Mouse (Mus musculus): ENCODE results near the gene Olfr11. TPM values are rescaled to one million over a fixed set of nuclear protein-coding genes. Genes with fewer than 3 reads are reported as not detected.

Gene Olfr11
- not detected for total RNA-seq (2022)

GRCm38 (mm10) chr13:21642418-21642817, at the start of gene Olfr11:
Olfr11 (minus strand) TSS chr13:21642518.
- no peak for DNase-seq (ENCODE audit: low spot score)

- DNase-seq (ENCODE audit: low spot score), result no peak
Measured at GRCm38 (mm10) chr13:21677305-21677704, 35.0 kb upstream of the Olfr11 start, which contains the start of gene Olfr1360. Olfr1360 (minus strand) TSS chr13:21677405.

- DNase-seq (ENCODE audit: low spot score), result no peak
Measured at GRCm38 (mm10) chr13:21663286-21663685, 21.0 kb upstream of the Olfr11 start, which contains the start of gene Olfr1361. Olfr1361 (minus strand) TSS chr13:21663386.

- no peak for DNase-seq (ENCODE audit: low spot score)
Measured at GRCm38 (mm10) chr13:21613922-21614321, 28.4 kb downstream of the Olfr11 start, which contains the start of gene Olfr1362. Olfr1362 (minus strand) TSS chr13:21614022.

GRCm38 (mm10) chr13:21591618-21592017, 50.7 kb downstream of the Olfr11 start:
- DNase-seq (ENCODE audit: low spot score), result no peak

Other genes starting within 250 kb of the Olfr11 start
- gene Zkscan3, start 239.8 kb downstream of the Olfr11 start, total RNA-seq (2022), result 10 to 100 TPM; 24.4 to 26.7 (median 26.1) TPM
- under 1 TPM; 0.30 to 0.50 (median 0.35) TPM for gene Pgbd1, start 201.5 kb downstream of the Olfr11 start, total RNA-seq (2022)
- 10 to 100 TPM; 20.5 to 25.0 (median 21.7) TPM for gene Zscan26, start 188.8 kb downstream of the Olfr11 start, total RNA-seq (2022)
- gene Nkapl, start 174.0 kb downstream of the Olfr11 start, total RNA-seq (2022), result 1 to 10 TPM in 1 of 4 experiments, under 1 TPM in 3; 0.17 to 1.1 (median 0.41) TPM
- gene Zkscan4, start 163.6 kb downstream of the Olfr11 start, total RNA-seq (2022), result 1 to 10 TPM; 1.0 to 1.5 (median 1.1) TPM
- gene Gm10065, start 163.1 kb downstream of the Olfr11 start, total RNA-seq (2022), result not detected
- 10 to 100 TPM; 24.1 to 26.8 (median 25.8) TPM for gene AK157302, start 147.3 kb downstream of the Olfr11 start, total RNA-seq (2022)
- 100 to 1,000 TPM; 207 to 244 (median 213) TPM for gene Gm11273, start 141.1 kb downstream of the Olfr11 start, total RNA-seq (2022)
- 10 to 100 TPM; 10.5 to 13.0 (median 10.8) TPM for gene Zkscan8, start 111.4 kb downstream of the Olfr11 start, total RNA-seq (2022)
- not detected for gene Olfr1366, start 99.7 kb downstream of the Olfr11 start, total RNA-seq (2022)
- not detected for gene Olfr1535, start 82.6 kb downstream of the Olfr11 start, total RNA-seq (2022)
- not detected for gene Olfr1364, start 60.8 kb downstream of the Olfr11 start, total RNA-seq (2022)
- gene Olfr1362, start 28.5 kb downstream of the Olfr11 start, total RNA-seq (2022), result not detected
- gene Olfr1361, start 20.9 kb upstream of the Olfr11 start, total RNA-seq (2022), result not detected
- not detected for gene Olfr1360, start 34.9 kb upstream of the Olfr11 start, total RNA-seq (2022)
- not detected for gene Olfr1359, start 55.6 kb upstream of the Olfr11 start, total RNA-seq (2022)
- 10 to 100 TPM in 1 of 4 experiments, 1 to 10 TPM in 3; 5.4 to 11.8 (median 8.0) TPM for gene Hist1h2bl, start 73.6 kb upstream of the Olfr11 start, total RNA-seq (2022)
- 10 to 100 TPM in 2 of 4 experiments, 1 to 10 TPM in 1, not detected in 1; 1.1 to 17.1 (median 12.1) TPM for gene Hist1h2ai, start 73.9 kb upstream of the Olfr11 start, total RNA-seq (2022)
- gene Hist1h3h, start 75.1 kb upstream of the Olfr11 start, total RNA-seq (2022), result 10 to 100 TPM in 2 of 4 experiments, 1 to 10 TPM in 2; 5.0 to 19.2 (median 10.1) TPM
- gene Hist1h2bm, start 79.5 kb upstream of the Olfr11 start, total RNA-seq (2022), result 1 to 10 TPM in 2 of 4 experiments, under 1 TPM in 1, not detected in 1; 0.94 to 3.0 (median 1.8) TPM
- 1 to 10 TPM; 1.4 to 4.4 (median 4.0) TPM for gene Hist1h4j, start 92.5 kb upstream of the Olfr11 start, total RNA-seq (2022)
- gene Hist1h4k, start 108.0 kb upstream of the Olfr11 start, total RNA-seq (2022), result 10 to 100 TPM; 26.9 to 29.6 (median 28.6) TPM
- 1 to 10 TPM in 3 of 4 experiments, not detected in 1; 1.5 to 4.4 (median 2.0) TPM for gene Hist1h2ak, start 111.3 kb upstream of the Olfr11 start, total RNA-seq (2022)
- 1 to 10 TPM; 2.0 to 7.1 (median 4.3) TPM for gene Hist1h2bn, start 111.6 kb upstream of the Olfr11 start, total RNA-seq (2022)
- 1 to 10 TPM in 3 of 4 experiments, under 1 TPM in 1; 0.62 to 4.7 (median 2.5) TPM for gene Hist1h1b, start 138.1 kb upstream of the Olfr11 start, total RNA-seq (2022)
- gene Hist1h3i, start 140.9 kb upstream of the Olfr11 start, total RNA-seq (2022), result 10 to 100 TPM in 1 of 4 experiments, 1 to 10 TPM in 3; 6.6 to 10.5 (median 8.8) TPM
- gene Hist1h2an, start 144.7 kb upstream of the Olfr11 start, total RNA-seq (2022), result 1 to 10 TPM in 1 of 4 experiments, not detected in 3; 1.1 TPM
- gene Hist1h2bp, start 144.9 kb upstream of the Olfr11 start, total RNA-seq (2022), result 1 to 10 TPM in 3 of 4 experiments, under 1 TPM in 1; 0.81 to 6.2 (median 1.3) TPM
- gene Hist1h2bq, start 167.7 kb upstream of the Olfr11 start, total RNA-seq (2022), result 10 to 100 TPM; 25.7 to 37.7 (median 29.1) TPM
- 10 to 100 TPM in 1 of 4 experiments, not detected in 3; 16.3 TPM for gene Hist1h2ao, start 167.9 kb upstream of the Olfr11 start, total RNA-seq (2022)
- gene Hist1h4m, start 169.2 kb upstream of the Olfr11 start, total RNA-seq (2022), result 10 to 100 TPM; 22.8 to 37.8 (median 29.3) TPM
- gene Hist1h4n, start 189.7 kb upstream of the Olfr11 start, total RNA-seq (2022), result 10 to 100 TPM in 3 of 4 experiments, 1 to 10 TPM in 1; 6.1 to 17.9 (median 14.8) TPM
- 10 to 100 TPM in 1 of 4 experiments, 1 to 10 TPM in 2, not detected in 1; 3.1 to 13.1 (median 4.1) TPM for gene Hist1h2ap, start 191.0 kb upstream of the Olfr11 start, total RNA-seq (2022)
- gene Hist1h2br, start 191.2 kb upstream of the Olfr11 start, total RNA-seq (2022), result 10 to 100 TPM; 25.5 to 37.9 (median 28.9) TPM